Mouse (Mus musculus) G1E-ER4 (cell line): ENCODE data around the gene Fam172a. TPM values are rescaled to one million over a fixed set of nuclear protein-coding genes. Genes with fewer than 3 reads are reported as not detected.

ENCODE experiments used
- GATA1 ChIP-seq: IDR thresholded peaks from one replicate; pipeline ENCODE4 v1.8.0; 2012; ENCODE audit warnings: low read length, inconsistent platforms
- polyA plus RNA-seq: library from polyadenylated mRNA; stranded (reverse); fragments of >175 nt; gene quantifications from 2 replicates; pipeline ENCODE4 v1.2.3, GENCODE M21; 2012

Gene Fam172a
- polyA plus RNA-seq, 1 experiment, result 98.9 TPM

DNA sequence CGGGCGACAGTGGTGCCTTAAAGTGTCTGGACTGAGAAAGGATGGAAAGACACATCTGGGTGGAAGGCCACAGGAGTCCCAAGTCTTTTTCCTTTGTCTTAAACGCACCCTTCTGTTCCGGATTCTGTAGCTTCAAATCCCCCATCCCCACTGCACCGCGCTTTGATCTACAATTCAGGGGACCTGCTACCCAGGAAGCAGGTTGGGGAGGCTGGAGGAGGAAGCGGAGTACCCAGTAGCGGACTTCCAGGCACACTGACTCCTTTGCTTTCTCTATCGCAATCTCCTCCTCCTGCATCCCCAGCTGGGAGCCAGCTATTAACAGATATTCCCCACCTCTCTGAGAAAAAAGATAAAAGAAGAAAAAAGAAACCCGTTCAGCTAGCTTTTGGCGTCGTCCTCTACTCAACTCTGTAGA is 507.8 kb downstream of the Fam172a start:
- TF ChIP-seq GATA1, result no peak

- TF ChIP-seq GATA1, result no peak
Measured at GRCm38 (mm10) chr13:78210029-78210747, 508.4 kb downstream of the Fam172a start.

DNA sequence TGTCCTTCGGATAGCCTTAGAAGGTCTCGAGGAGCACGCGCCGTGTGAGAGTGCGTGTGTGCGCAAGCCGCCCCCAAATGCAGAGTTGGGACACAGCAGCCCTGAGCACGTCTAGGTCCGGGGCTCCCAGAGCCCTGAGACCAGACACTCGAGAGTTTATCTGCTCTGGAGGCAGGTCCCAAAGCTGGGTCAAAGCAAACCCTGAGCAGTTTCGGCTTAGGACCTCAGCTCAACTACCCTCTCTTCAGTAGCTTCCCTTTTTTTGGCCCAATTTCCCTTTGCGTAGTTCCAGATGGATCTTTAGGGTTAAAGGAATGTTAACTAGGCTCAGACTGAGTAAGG is 508.9 kb downstream of the Fam172a start:
- no peak for TF ChIP-seq GATA1

DNA sequence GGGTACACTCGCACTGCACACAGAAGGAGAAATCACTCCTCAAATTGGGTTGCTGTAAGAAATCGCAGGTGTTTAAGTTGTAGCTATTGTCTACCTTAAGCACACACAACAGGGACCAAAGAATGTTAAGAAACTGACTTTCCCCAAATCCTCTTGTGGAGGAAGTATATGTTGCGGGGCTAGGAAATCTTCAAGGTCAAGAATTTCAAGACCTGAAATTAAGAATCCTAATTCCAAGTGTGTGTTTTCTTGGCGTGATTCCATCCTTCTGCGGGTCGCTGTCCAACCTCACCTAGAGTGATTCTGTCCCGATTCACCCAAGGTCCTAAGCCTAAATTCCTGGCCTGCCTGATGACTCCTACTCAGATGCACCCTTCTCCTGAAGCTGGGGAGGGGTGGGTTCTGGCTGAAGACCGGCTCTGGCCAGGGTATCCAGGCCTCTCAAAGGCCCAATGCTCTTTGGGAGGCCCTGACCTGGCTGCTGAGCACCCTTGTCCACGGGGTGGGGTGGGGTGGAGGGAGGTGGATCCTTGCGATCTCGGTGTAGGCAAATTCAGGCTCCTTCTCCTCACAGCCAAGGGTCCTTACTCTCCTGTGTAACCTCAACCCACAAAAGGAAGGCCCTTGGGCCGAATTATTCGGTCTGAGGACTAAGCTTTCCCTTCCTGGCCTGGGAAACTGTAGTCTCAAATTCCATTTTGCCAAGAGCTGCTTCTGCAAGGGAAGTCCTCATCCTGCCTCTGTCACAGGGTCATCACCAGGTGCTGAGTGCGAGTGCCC is 509.6 kb downstream of the Fam172a start:
- TF ChIP-seq GATA1, result no peak

DNA sequence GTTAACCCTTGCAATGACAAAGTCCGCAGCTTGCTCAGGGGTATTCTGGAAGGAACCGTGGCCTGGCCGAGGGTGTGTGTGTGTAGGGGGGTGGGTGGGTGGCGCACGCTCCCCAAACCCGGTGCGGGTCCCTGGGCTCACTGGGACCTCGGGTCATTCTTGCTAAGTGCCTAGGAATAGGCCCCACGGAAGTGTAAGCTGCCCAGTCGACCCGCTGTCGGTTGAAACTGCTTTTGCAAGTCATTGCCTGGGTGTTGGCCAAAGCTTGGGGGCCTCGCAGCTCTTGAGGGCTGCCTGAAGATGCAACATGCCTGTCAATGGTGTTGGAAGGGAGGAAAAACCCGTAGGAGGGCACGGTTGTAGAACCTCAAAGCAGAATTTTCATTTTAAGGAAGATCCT is 510.3 kb downstream of the Fam172a start:
- TF ChIP-seq GATA1, result no peak

- TF ChIP-seq GATA1, result no peak
Measured at GRCm38 (mm10) chr13:78213155-78213554, 511.3 kb downstream of the Fam172a start.

- no peak for TF ChIP-seq GATA1
Measured at GRCm38 (mm10) chr13:78215223-78215622, 513.4 kb downstream of the Fam172a start.
